Mouse (Mus musculus) kidney, adult 2 months (tissue): ENCODE measurements around the gene E330009J07Rik.

ENCODE experiments used
- CTCF ChIP-seq: fragments of 200-500 bp; conservative IDR thresholded peaks from 2 replicates; pipeline ENCODE4 v1.5.1; 2011; ENCODE audit warnings: low read depth, mild to moderate bottlenecking, control low read depth, low read length, moderate library complexity, mixed read lengths; ENCODE audit not compliant: insufficient read depth, insufficient read length
- POLR2A ChIP-seq: fragments of 200-500 bp; IDR thresholded peaks from one replicate; pipeline ENCODE4 v1.6.1; 2011; ENCODE audit warnings: low read depth, low read length, control low read depth

GRCm38 (mm10) chr6:40423013-40423412 lies 12.9 kb downstream of the E330009J07Rik start:
- TF ChIP-seq CTCF (no peak), POLR2A (no peak)
